Mouse (Mus musculus) ES-E14 (cell line): ENCODE data around the gene AB124611. TPM values are rescaled to one million over a fixed set of nuclear protein-coding genes. Genes with fewer than 3 reads are reported as not detected.

ENCODE experiments used
- DNase-seq: peaks from one replicate; pipeline ENCODE4 v3.0.0-alpha.2; 2013; ENCODE audit warnings: low read depth, low spot score
- H3K27ac ChIP-seq: 2 replicates; pipeline ENCODE4 v1.5.1; 2012; ENCODE audit warnings: low read depth, mild to moderate bottlenecking, low read length, moderate library complexity, mixed read lengths; ENCODE audit not compliant: poor library complexity, insufficient read depth, severe bottlenecking
- H3K36me3 ChIP-seq: 2 replicates; pipeline ENCODE4 v1.6.1; 2012; ENCODE audit warnings: mild to moderate bottlenecking, low read length, moderate library complexity, mixed read lengths; ENCODE audit not compliant: control insufficient read depth, poor library complexity, insufficient read depth, severe bottlenecking
- H3K4me1 ChIP-seq, 2 experiments: fragments of 150-350 bp in 1 of 2; sonication (generic) in 1 of 2; 2 replicates each; pipeline ENCODE4 v1.6.1; 2012; ENCODE audit warnings: low read length in 2 of 2, mild to moderate bottlenecking in 1 of 2, mixed read lengths in 1 of 2; ENCODE audit not compliant: control insufficient read depth in 2 of 2, insufficient read depth in 2 of 2, poor library complexity in 1 of 2
- H3K4me3 ChIP-seq, 2 experiments: fragments of 150-350 bp in 1 of 2; sonication (generic) in 1 of 2; 2 replicates each; pipeline ENCODE4 v1.5.1; 2012; ENCODE audit warnings: low read length in 2 of 2, low read depth in 1 of 2, mild to moderate bottlenecking in 1 of 2, mixed read lengths in 1 of 2; ENCODE audit not compliant: insufficient read depth in 1 of 2, poor library complexity in 1 of 2, severe bottlenecking in 1 of 2
- H3K9ac ChIP-seq: 2 replicates; pipeline ENCODE4 v1.6.1; 2012; ENCODE audit warnings: low read depth, mild to moderate bottlenecking, low read length, mixed read lengths; ENCODE audit not compliant: poor library complexity, insufficient read depth, severe bottlenecking
- H3K9me3 ChIP-seq: fragments of 150-350 bp; sonication (generic); 2 replicates; pipeline ENCODE4 v1.6.1; 2012; ENCODE audit warnings: low read depth, mild to moderate bottlenecking, low read length; ENCODE audit not compliant: control insufficient read depth, insufficient read depth
- CHD2 ChIP-seq: IDR thresholded peaks from 2 replicates; pipeline ENCODE4 v1.6.1; 2014; ENCODE audit warnings: mild to moderate bottlenecking, low read depth, low read length, inconsistent platforms
- HCFC1 ChIP-seq: IDR thresholded peaks from 2 replicates; pipeline ENCODE4 v1.6.1; 2012; ENCODE audit warnings: low read length, inconsistent platforms, borderline replicate concordance; ENCODE audit not compliant: insufficient read depth
- MAFK ChIP-seq: IDR thresholded peaks from 2 replicates; pipeline ENCODE4 v1.6.1; 2014; ENCODE audit warnings: mild to moderate bottlenecking, low read depth, low read length, inconsistent platforms; ENCODE audit not compliant: insufficient read depth
- ZC3H11A ChIP-seq: IDR thresholded peaks from 2 replicates; pipeline ENCODE4 v1.6.1; 2012; ENCODE audit warnings: low read depth, mild to moderate bottlenecking, inconsistent platforms, low read length, borderline replicate concordance
- ZNF384 ChIP-seq: IDR thresholded peaks from 2 replicates; pipeline ENCODE4 v1.6.1; 2012; ENCODE audit warnings: low read depth, low read length, inconsistent platforms
- in situ Hi-C, 2 experiments: fragments of 600-800 bp; cut with MboI; formaldehyde crosslinking; loops; one replicate each; pipeline ENCODE4 v1.15.1; 2025; ENCODE audit warnings: low sequenced_read_pairs in 2 of 2, inconsistent platforms in 1 of 2; ENCODE audit not compliant: unreplicated experiment in 2 of 2
- total RNA-seq: library from RNA; depleted of rRNA; stranded (reverse); fragments of 300-350 nt; gene quantifications from 2 replicates; pipeline ENCODE4 v1.2.3, GENCODE M21; 2012

The AB124611 gene
- total RNA-seq, 1 experiment = not detected

- in situ Hi-C loops = no loop called here
- Histone ChIP-seq H3K4me3 (no peak overlapping the region), H3K27ac (no peak overlapping the region), H3K9me3 (no peaks in the 10 kb centered on the region), H3K36me3 (peaks cover 61% of the 10 kb centered on the region), H3K4me1 (peaks cover 0 to 7% of the 10 kb centered on the region in 2 experiments; a peak in 1 of 4 replicates), H3K9ac (no peak overlapping the region)
- DNase-seq = no peak
- TF ChIP-seq HCFC1 (no peak), CHD2 (no peak), ZC3H11A (no peak), MAFK (no peak)
Measured at GRCm38 (mm10) chr9:21587678-21588349, 61.8 kb downstream of the AB124611 start.

DNA sequence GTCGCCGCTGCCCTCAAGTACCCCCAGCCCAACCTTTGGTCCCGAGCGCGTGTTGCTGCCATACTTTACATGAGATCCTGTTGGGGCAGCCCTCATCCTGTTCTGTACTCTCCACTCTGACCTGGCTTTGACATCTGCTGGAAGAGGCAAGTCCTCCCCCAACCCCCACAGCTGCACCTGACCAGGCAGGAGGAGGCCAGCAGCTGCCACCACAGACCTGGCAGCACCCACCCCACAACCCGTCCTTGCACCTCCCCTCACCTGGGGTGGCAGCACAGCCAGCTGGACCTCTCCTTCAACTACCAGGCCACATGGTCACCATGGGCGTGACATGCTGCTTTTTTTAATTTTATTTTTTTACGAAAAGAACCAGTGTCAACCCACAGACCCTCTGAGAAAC, 62.4 kb downstream of the AB124611 start:
- peaks cover 0 to 7% of the 10 kb centered on the region in 2 experiments; a peak in 1 of 4 replicates for H3K4me1 ChIP-seq
- no peak overlapping the region for H3K27ac ChIP-seq
- DNase-seq = no peak

DNA sequence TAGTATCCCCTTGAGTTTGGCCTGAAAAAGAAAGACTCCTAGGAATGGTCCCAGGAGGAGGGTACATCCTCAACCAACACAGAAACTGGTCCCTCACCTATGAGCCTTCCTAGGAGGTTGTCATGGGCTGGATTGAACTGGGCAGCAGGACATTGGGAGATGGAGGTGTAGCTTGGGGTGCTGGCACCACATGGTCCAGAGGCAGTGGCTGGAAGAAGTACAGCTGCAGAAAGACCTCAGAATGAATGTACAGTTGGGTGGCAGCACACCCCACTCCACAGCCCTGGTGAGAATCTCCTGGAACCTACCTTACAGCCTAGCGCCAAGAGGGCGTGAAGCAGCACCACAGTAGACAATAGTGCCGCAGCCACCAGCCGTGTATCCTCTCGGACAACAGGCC, 63.6 kb downstream of the AB124611 start:
- no peak overlapping the region for H3K27ac ChIP-seq
- H3K9ac ChIP-seq = no peak overlapping the region
- peaks cover 0 to 7% of the 10 kb centered on the region in 2 experiments; a peak in 1 of 4 replicates for H3K4me1 ChIP-seq
- no peaks in the 10 kb centered on the region for H3K9me3 ChIP-seq
- DNase-seq = no peak
- in situ Hi-C loops = no loop called here
- peaks cover 51% of the 10 kb centered on the region for H3K36me3 ChIP-seq
- TF ChIP-seq CHD2 (no peak), ZC3H11A (no peak), ZNF384 (no peak), HCFC1 (no peak), MAFK (no peak)
- H3K4me3 ChIP-seq = no peak overlapping the region

More for the DNA sequence above, 62.4 kb downstream of the AB124611 start:
- in situ Hi-C loops = no loop called here
- H3K36me3 ChIP-seq = peaks cover 56% of the 10 kb centered on the region
- H3K9me3 ChIP-seq = no peaks in the 10 kb centered on the region
- H3K9ac ChIP-seq = no peak overlapping the region
- TF ChIP-seq HCFC1 (no peak), MAFK (no peak), ZC3H11A (no peak), ZNF384 (no peak), CHD2 (no peak)
- no peak overlapping the region for H3K4me3 ChIP-seq

GRCm38 (mm10) chr9:21591127-21591830, 65.3 kb downstream of the AB124611 start:
- in situ Hi-C loops = no loop called here
- Histone ChIP-seq H3K36me3 (peaks cover 39% of the 10 kb centered on the region), H3K9me3 (no peaks in the 10 kb centered on the region), H3K4me1 (peaks cover 0 to 7% of the 10 kb centered on the region in 2 experiments; a peak in 1 of 4 replicates), H3K9ac (no peak overlapping the region), H3K4me3 (no peak overlapping the region), H3K27ac (no peak overlapping the region)
- no peak for TF ChIP-seq ZC3H11A
- no peak for TF ChIP-seq CHD2
- TF ChIP-seq MAFK = no peak
- no peak for TF ChIP-seq ZNF384
- TF ChIP-seq HCFC1 = no peak
- no peak for DNase-seq
